Comparison of ENCODE assay signal across 31 mouse cellular contexts in the genomic region with DNA sequence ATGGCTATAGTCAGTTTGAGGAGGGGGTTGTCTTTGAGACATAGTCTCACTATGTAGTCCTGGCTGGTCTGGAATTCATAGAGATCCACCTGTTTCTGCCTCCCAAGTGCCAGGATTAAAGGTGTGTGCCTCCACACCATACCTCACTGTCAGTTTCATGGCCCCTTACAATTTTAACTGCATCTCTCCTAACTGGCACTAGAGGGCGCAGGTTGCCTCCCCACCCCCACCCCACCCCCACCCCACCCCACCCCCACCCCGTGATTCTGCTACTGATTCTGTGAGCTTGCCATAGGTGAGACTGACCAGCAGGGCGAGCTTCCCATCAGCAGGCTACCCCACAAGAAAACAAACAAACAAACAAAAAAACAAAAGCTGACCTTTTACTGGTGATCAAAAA. TPM values are rescaled to one million over a fixed set of nuclear protein-coding genes. Genes with fewer than 3 reads are reported as not detected.
A peak's percentile ranks its signal among the peaks of the same experiment; 100 is the strongest.
DNase-seq lines count a peak whose midpoint lies in the region; ATAC-seq and TF ChIP-seq lines count a peak whose summit lies in the region.
"Had no signal": no experiment of that assay in that cellular context is flagged by ENCODE, and none has a peak within 500 bp of the region (broad histone marks: within the 10 kb centered on the region; RNA-seq: fewer than 3 reads in every experiment).

No protein-coding gene starts in this region.

- intact Hi-C loops in heart, adult 2 months (cut with DNase I), result no loop called here

- WGBS in heart, adult 2 months, result 38% methylated on average over 3 of the region's 3 CpGs
- WGBS in heart, embryonic 12.5 days, result 51% methylated on average over 3 of the region's 3 CpGs
- 25% methylated on average over 3 of the region's 3 CpGs for WGBS in liver, embryonic 14.5 days (ENCODE audit: insufficient replicate concordance)
- 42% methylated on average over 3 of the region's 3 CpGs for WGBS in liver, embryonic 11.5 days

- no peaks in the 10 kb centered on the region for H3K27me3 ChIP-seq in heart, adult 2 months (ENCODE audit: control insufficient read depth, insufficient read depth, low read length)
- H3K27me3 ChIP-seq in heart, embryonic 12.5 days (replicated peaks), result 0 out of 2 replicates have a peak, but pooled peaks cover 7% of the 10 kb centered on the region
- H3K27me3 ChIP-seq in liver, embryonic 14.5 days (ENCODE audit: control insufficient read depth, insufficient read depth, low read length), result no peaks in the 10 kb centered on the region
- no peaks in the 10 kb centered on the region for H3K27me3 ChIP-seq in liver, embryonic 11.5 days (replicated peaks; ENCODE audit: control insufficient read depth, insufficient read depth, low read length)
- peaks cover 18% of the 10 kb centered on the region for H3K27me3 ChIP-seq in CH12.LX (replicated peaks)
- peaks cover 2 to 11% of the 10 kb centered on the region in 2 experiments; a peak in 3 of 4 replicates for H3K27me3 ChIP-seq in MEL (ENCODE audit: control insufficient read depth in 1 of 2, insufficient read depth in 2 of 2, low read length in 2 of 2)
- H3K27me3 ChIP-seq: embryonic facial prominence, embryonic 15.5 days; forebrain, embryonic 13.5 days; heart, embryonic 13.5 days; kidney, embryonic 15.5 days; neural tube, embryonic 13.5 days had no signal

- in situ Hi-C loops in CH12.LX (cut with MboI; ENCODE audit: low pct_ligation_motif_present, low pct_unique_long_range_greater_than_20kb, low sequenced_read_pairs), result loop anchor here (10.0 kb wide), 1 partner anchor 90 kb away; no protein-coding TSS in a partner anchor

- 0 out of 2 replicates have a peak, but pooled peaks have one; percentile 18 for TF ChIP-seq CTCF in heart, adult 2 months (IDR thresholded peaks at IDR 0.05)
- TF ChIP-seq CTCF in liver, embryonic 14.5 days (IDR thresholded peaks at IDR 0.05; ENCODE audit: low read depth), result 0 out of 2 replicates have a peak, but pooled peaks have one; percentile 7
- peak in 1 of 2 experiments; percentile 43; a peak in 2 of 4 replicates for TF ChIP-seq CTCF in CH12.LX (conservative IDR thresholded peaks at IDR 0.05 in 1 of 2, IDR thresholded peaks at IDR 0.05 in 1 of 2; ENCODE audit: low read depth in 2 of 2, low read length in 2 of 2)
- TF ChIP-seq CTCF in MEL (IDR thresholded peaks at IDR 0.05 in 2 of 3, conservative IDR thresholded peaks at IDR 0.05 in 1 of 3; ENCODE audit: control insufficient read depth in 1 of 3, insufficient read depth in 1 of 3, low read depth in 2 of 3, low read length in 3 of 3, poor library complexity in 1 of 3, severe bottlenecking in 1 of 3), result peak; percentile 30 to 78 (median 34); a peak in 5 of 6 replicates

- ATAC-seq in heart, embryonic 12.5 days (ENCODE audit: insufficient number of reproducible peaks, low FRiP score), result no peak
- ATAC-seq in liver, embryonic 14.5 days (ENCODE audit: insufficient read depth), result no peak
- no peak for ATAC-seq in liver, embryonic 11.5 days (replicated peaks; ENCODE audit: low FRiP score)
- ATAC-seq in granulocyte monocyte progenitor cell, adult 5-6 weeks (replicated peaks; ENCODE audit: poor library complexity, severe bottlenecking), result no peak
- ATAC-seq: activated CD4-positive, CD25-positive, alpha-beta regulatory T cell, adult 4 months; forebrain, embryonic 13.5 days; hindbrain, embryonic 16.5 days; intestine, embryonic 16.5 days had no signal

- TF ChIP-seq RAD21 in CH12.LX (IDR thresholded peaks at IDR 0.05; ENCODE audit: low read depth, low read length), result no peak
- no peak for TF ChIP-seq RAD21 in MEL (IDR thresholded peaks at IDR 0.05; ENCODE audit: low read depth, low read length)

- H3K36me3 ChIP-seq in heart, adult 2 months (ENCODE audit: control insufficient read depth, insufficient read depth, low read length), result no peaks in the 10 kb centered on the region
- H3K36me3 ChIP-seq in heart, embryonic 12.5 days, result no peaks in the 10 kb centered on the region
- no peaks in the 10 kb centered on the region for H3K36me3 ChIP-seq in liver, embryonic 14.5 days (replicated peaks; ENCODE audit: control insufficient read depth, insufficient read depth, low read depth)
- no peaks in the 10 kb centered on the region for H3K36me3 ChIP-seq in liver, embryonic 11.5 days (ENCODE audit: control insufficient read depth, insufficient read depth, low read length)
- H3K36me3 ChIP-seq in CH12.LX (replicated peaks in 1 of 2; ENCODE audit: control insufficient read depth in 1 of 2, insufficient read depth in 1 of 2, low read length in 1 of 2) (no peaks in the 10 kb centered on the region), MEL (ENCODE audit: control insufficient read depth in 1 of 2, insufficient read depth in 2 of 2, low read length in 2 of 2) (no peaks in the 10 kb centered on the region)
- H3K36me3 ChIP-seq: embryonic facial prominence, embryonic 10.5 days; embryonic facial prominence, embryonic 15.5 days; heart, embryonic 13.5 days; kidney, embryonic 15.5 days; midbrain, embryonic 12.5 days; neural tube, embryonic 13.5 days had no signal

- H3K9me3 ChIP-seq in heart, embryonic 12.5 days (replicated peaks), result peaks cover 3% of the 10 kb centered on the region; the same call in 1 of the 2 replicates
- no peaks in the 10 kb centered on the region for H3K9me3 ChIP-seq in liver, embryonic 14.5 days (ENCODE audit: control insufficient read depth, low read length)
- H3K9me3 ChIP-seq in liver, embryonic 11.5 days (ENCODE audit: control insufficient read depth, low read length), result no peaks in the 10 kb centered on the region
- no peaks in the 10 kb centered on the region for H3K9me3 ChIP-seq in CH12.LX (replicated peaks; ENCODE audit: low read length)
- H3K9me3 ChIP-seq in MEL (replicated peaks; ENCODE audit: insufficient read depth, low read length), result no peaks in the 10 kb centered on the region
- H3K9me3 ChIP-seq: embryonic facial prominence, embryonic 15.5 days; forebrain, embryonic 13.5 days; kidney, embryonic 15.5 days; midbrain, embryonic 12.5 days had no signal

- TF ChIP-seq EP300 in heart, adult 2 months (IDR thresholded peaks at IDR 0.05; ENCODE audit: insufficient read depth, low read depth, low read length), result no peak
- no peak for TF ChIP-seq EP300 in liver, embryonic 14.5 days (IDR thresholded peaks at IDR 0.05; ENCODE audit: low read depth)
- TF ChIP-seq EP300 in CH12.LX (IDR thresholded peaks at IDR 0.05; ENCODE audit: low read length) (no peak), MEL (IDR thresholded peaks at IDR 0.05; ENCODE audit: low read depth in 1 of 2, low read length in 2 of 2) (no peak)

- dilution Hi-C loops in CH12.LX (cut with MboI; ENCODE audit: extremely low pct_ligation_motif_present, extremely low pct_unique_long_range_greater_than_20kb, low sequenced_read_pairs), result no loop called here

- no peaks in the 10 kb centered on the region for H3K79me2 ChIP-seq in heart, adult 2 months (replicated peaks; ENCODE audit: control insufficient read depth, insufficient read depth, low read length)
- no peaks in the 10 kb centered on the region for H3K79me2 ChIP-seq in CH12.LX (replicated peaks; ENCODE audit: control insufficient read depth, extremely low read depth, insufficient read depth, poor library complexity, severe bottlenecking)
- no peaks in the 10 kb centered on the region for H3K79me2 ChIP-seq in MEL (ENCODE audit: control insufficient read depth, insufficient read depth, low read length, poor library complexity)

- no peak for DNase-seq in heart, adult 2 months
- DNase-seq in liver, embryonic 14.5 days (ENCODE audit: low read depth in 3 of 3, low spot score in 3 of 3), result no peak
- no peak for DNase-seq in liver, embryonic 11.5 days (ENCODE audit: low spot score)
- DNase-seq in CH12.LX (ENCODE audit: extremely low read depth) (no peak), MEL (ENCODE audit: low read depth, low spot score) (no peak)
- DNase-seq in embryo, embryonic 9.5 days (ENCODE audit: extremely low spot score), result no peak
- DNase-seq: adrenal gland, adult 2 months; cerebellum, adult 2 months; cerebellum, postnatal 14 days; gastrocnemius, postnatal 25 days; heart, adult 18-20 months; heart, postnatal 10 days; kidney, postnatal 25 days; left cerebral cortex, postnatal 4 days; lung, embryonic 14.5 days; lung, postnatal 36 days; thymus, postnatal 4 days had no signal

- H3K9ac ChIP-seq in heart, adult 2 months (ENCODE audit: low read depth, low read length), result no peak overlapping the region
- H3K9ac ChIP-seq in heart, embryonic 12.5 days, result no peak overlapping the region
- H3K9ac ChIP-seq in liver, embryonic 14.5 days (replicated peaks), result no peak overlapping the region
- H3K9ac ChIP-seq in liver, embryonic 11.5 days (ENCODE audit: low read depth, low read length), result no peak overlapping the region
- H3K9ac ChIP-seq in CH12.LX (ENCODE audit: insufficient read depth, low read depth) (no peak overlapping the region), MEL (ENCODE audit: control insufficient read depth, low read depth, low read length, poor library complexity, severe bottlenecking) (no peak overlapping the region)
- H3K9ac ChIP-seq: embryonic facial prominence, embryonic 15.5 days; forebrain, embryonic 13.5 days; heart, embryonic 13.5 days; kidney, embryonic 15.5 days; lung, embryonic 14.5 days; midbrain, embryonic 12.5 days; neural tube, embryonic 13.5 days had no signal

- H3K27ac ChIP-seq in heart, adult 2 months, result no peak overlapping the region
- no peak overlapping the region for H3K27ac ChIP-seq in heart, embryonic 12.5 days (ENCODE audit: poor library complexity, severe bottlenecking)
- no peak overlapping the region for H3K27ac ChIP-seq in liver, embryonic 14.5 days
- no peak overlapping the region for H3K27ac ChIP-seq in liver, embryonic 11.5 days (ENCODE audit: low read depth, low read length)
- H3K27ac ChIP-seq in CH12.LX (ENCODE audit: insufficient read depth, low read depth) (no peak overlapping the region), MEL (ENCODE audit: control insufficient read depth, low read depth, low read length) (no peak overlapping the region)
- H3K27ac ChIP-seq: embryonic facial prominence, embryonic 10.5 days; embryonic facial prominence, embryonic 15.5 days; forebrain, embryonic 13.5 days; heart, embryonic 13.5 days; kidney, embryonic 15.5 days; midbrain, embryonic 12.5 days; neural tube, embryonic 13.5 days had no signal

- no peak overlapping the region for H3K4me3 ChIP-seq in heart, adult 2 months
- H3K4me3 ChIP-seq in heart, embryonic 12.5 days, result no peak overlapping the region
- H3K4me3 ChIP-seq in liver, embryonic 14.5 days (ENCODE audit: insufficient read depth in 1 of 2, low read depth in 2 of 2, low read length in 2 of 2), result no peak overlapping the region
- no peak overlapping the region for H3K4me3 ChIP-seq in liver, embryonic 11.5 days (ENCODE audit: low read depth, low read length)
- H3K4me3 ChIP-seq in CH12.LX (replicated peaks in 1 of 3; ENCODE audit: low read depth in 2 of 3, low read length in 2 of 3, poor library complexity in 1 of 3), result no peak overlapping the region
- H3K4me3 ChIP-seq in MEL (ENCODE audit: control insufficient read depth in 1 of 2, insufficient read depth in 1 of 2, low read depth in 2 of 2, low read length in 2 of 2), result no peak overlapping the region
- H3K4me3 ChIP-seq: embryonic facial prominence, embryonic 10.5 days; embryonic facial prominence, embryonic 15.5 days; forebrain, embryonic 13.5 days; heart, embryonic 13.5 days; kidney, embryonic 15.5 days; midbrain, embryonic 12.5 days; neural tube, embryonic 13.5 days had no signal

- H3K4me1 ChIP-seq in heart, adult 2 months (ENCODE audit: control insufficient read depth, insufficient read depth, low read length), result no peaks in the 10 kb centered on the region
- H3K4me1 ChIP-seq in heart, embryonic 12.5 days (replicated peaks), result 0 out of 2 replicates have a peak, but pooled peaks cover 6% of the 10 kb centered on the region
- no peaks in the 10 kb centered on the region for H3K4me1 ChIP-seq in liver, embryonic 14.5 days (replicated peaks; ENCODE audit: control insufficient read depth in 2 of 2, insufficient read depth in 2 of 2, low read length in 1 of 2)
- no peaks in the 10 kb centered on the region for H3K4me1 ChIP-seq in liver, embryonic 11.5 days (replicated peaks; ENCODE audit: control insufficient read depth, insufficient read depth, low read length)
- H3K4me1 ChIP-seq in CH12.LX (ENCODE audit: control insufficient read depth in 1 of 2, insufficient read depth in 2 of 2), result no peaks in the 10 kb centered on the region
- H3K4me1 ChIP-seq in MEL (ENCODE audit: control insufficient read depth in 1 of 2, insufficient read depth in 2 of 2, low read length in 2 of 2), result no peaks in the 10 kb centered on the region
- H3K4me1 ChIP-seq: forebrain, embryonic 13.5 days had no signal

- H3K4me2 ChIP-seq in heart, embryonic 12.5 days, result no peak overlapping the region
- no peak overlapping the region for H3K4me2 ChIP-seq in liver, embryonic 14.5 days (ENCODE audit: low read depth)
- no peak overlapping the region for H3K4me2 ChIP-seq in liver, embryonic 11.5 days
- no peak overlapping the region for H3K4me2 ChIP-seq in CH12.LX (ENCODE audit: insufficient read depth, low read depth, poor library complexity, severe bottlenecking)
- H3K4me2 ChIP-seq: embryonic facial prominence, embryonic 15.5 days; forebrain, embryonic 13.5 days; heart, embryonic 13.5 days; kidney, embryonic 15.5 days; lung, embryonic 14.5 days; midbrain, embryonic 12.5 days; neural tube, embryonic 13.5 days had no signal

- no peak for TF ChIP-seq POLR2A in heart, adult 2 months (IDR thresholded peaks at IDR 0.05; ENCODE audit: insufficient read depth, low read depth, low read length)
- TF ChIP-seq POLR2A in CH12.LX (IDR thresholded peaks at IDR 0.05; ENCODE audit: low read depth, low read length) (no peak), MEL (IDR thresholded peaks at IDR 0.05; ENCODE audit: control insufficient read depth in 1 of 2, insufficient read depth in 1 of 2, low read depth in 1 of 2, low read length in 2 of 2, poor library complexity in 1 of 2) (no peak)

RNA-seq across cellular contexts. Expression of gene Itga11, which starts 36.7 kb away (rescaled TPM):
- total RNA-seq in heart, adult 2 months (2021), result 1 to 10 TPM; 1.1 to 2.9 TPM
- polyA plus RNA-seq in heart, adult 2 months (2012; rRNA removed), result 1.6 and 3.6 TPM in 2 replicates
- polyA plus RNA-seq in heart, embryonic 12.5 days (2016; fragmentation: Nextera tagmentation; extraction: Ambion mirVana), result 0.71 and 1.00 TPM in 2 replicates
- 0.07 and 0.08 TPM in 2 replicates for polyA plus RNA-seq in liver, embryonic 14.5 days (2012; rRNA removed)
- polyA plus RNA-seq in liver, embryonic 14.5 days (2014; fragmentation: Nextera tagmentation; extraction: Ambion mirVana), result 0.08 TPM in 2 replicates
- polyA plus RNA-seq in liver, embryonic 11.5 days (2014; fragmentation: Nextera tagmentation; extraction: Ambion mirVana), result 0.19 and 0.26 TPM in 2 replicates
- total RNA-seq in CH12.LX (2012; rRNA removed), result 0.04 TPM in 1 of 2 replicates, not detected in the other
- total RNA-seq in CH12.LX (2014; rRNA removed), result 0.04 TPM in 2 replicates
- polyA plus RNA-seq in CH12.LX (2012; ENCODE audit: insufficient read length, low read depth), result 0.26 and 0.31 TPM in 2 replicates
- not detected in 2 replicates for total RNA-seq in MEL (2012; rRNA removed)
- polyA plus RNA-seq in MEL (2012; ENCODE audit: insufficient read depth in 1 of 2, insufficient read length in 2 of 2, low read depth in 1 of 2, low replicate concordance in 2 of 2, missing spikeins in 1 of 2), result not detected
- total RNA-seq in granulocyte monocyte progenitor cell, adult 5-6 weeks (2014; fragmentation: Nextera tagmentation), result not detected in 2 replicates
- 0.22 TPM in 1 of 2 replicates, not detected in the other for total RNA-seq in granulocyte monocyte progenitor cell, adult 5-6 weeks (2017)
- total RNA-seq: hematopoietic stem cell, adult 5-6 weeks; megakaryocyte, adult 5-6 weeks had no signal
